Mouse (Mus musculus): ENCODE results near the gene Golgb1. TPM values are rescaled to one million over a fixed set of nuclear protein-coding genes. Genes with fewer than 3 reads are reported as not detected.
"Not testable (repeated sequence)": the region's sequence is repeated elsewhere in the genome, so short reads cannot be mapped to it uniquely, and the experiment has no call there.

Golgb1 gene
- polyA plus RNA-seq (2016; fragmentation: Nextera tagmentation; extraction: Ambion mirVana) = 76.0 and 80.5 TPM in 2 replicates

DNA sequence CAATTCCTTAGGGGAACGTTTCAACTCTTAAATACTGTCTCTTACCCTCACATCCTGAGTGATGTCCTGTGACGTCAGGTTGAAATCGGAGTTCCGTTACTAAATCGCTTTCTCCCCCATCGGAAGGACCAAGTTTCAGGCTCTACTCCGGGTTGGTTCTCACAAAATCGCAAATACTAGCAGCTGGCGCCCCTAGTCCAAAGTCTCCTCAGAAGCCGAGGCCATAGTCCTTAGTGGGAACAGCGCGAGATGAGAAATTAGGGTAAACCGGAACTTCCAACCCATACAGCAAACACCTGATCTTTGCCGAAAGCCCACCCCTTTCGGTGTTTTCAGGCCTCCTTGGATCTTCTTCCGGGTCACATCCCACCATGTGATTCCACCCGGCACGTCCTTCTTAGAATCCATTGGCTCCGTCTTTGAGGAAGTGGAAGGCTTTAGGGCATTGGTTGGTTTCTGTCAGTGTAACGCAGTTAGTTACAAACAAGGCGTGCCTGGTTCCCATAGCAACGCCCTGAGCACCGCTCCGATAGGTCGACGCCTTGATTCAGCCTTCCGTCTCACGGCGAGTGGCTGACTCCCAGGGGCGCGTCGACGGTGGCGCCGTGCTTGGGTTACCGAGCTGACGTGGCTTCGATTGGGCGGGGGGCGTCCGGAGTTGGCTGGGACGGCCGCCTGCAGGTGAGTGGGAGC is at the start of gene Golgb1, which contains the start of gene Eaf2:
Golgb1 (plus strand) TSS at position 558 of the 693 bp plus-strand sequence.
Eaf2 (minus strand) TSS at position 421 of the 693 bp plus-strand sequence.
- Histone ChIP-seq H3K4me3 (peak within 1 kb of the TSS; percentile 86), H3K27me3 (replicated peaks; ENCODE audit: low read depth, poor library complexity, severe bottlenecking) (no peaks in the 10 kb centered on the region), H3K9me3 (no peaks in the 10 kb centered on the region), H3K36me3 (replicated peaks) (peaks cover 32% of the 10 kb centered on the region), H3K4me1 (peaks cover 12% of the 10 kb centered on the region), H3K27ac (replicated peaks) (peak within 1 kb of the TSS; percentile 86)
- WGBS = under 1% methylated on average over 43 of the region's 43 CpGs
- DNase-seq (ENCODE audit: low spot score) = peak; percentile 95

DNA sequence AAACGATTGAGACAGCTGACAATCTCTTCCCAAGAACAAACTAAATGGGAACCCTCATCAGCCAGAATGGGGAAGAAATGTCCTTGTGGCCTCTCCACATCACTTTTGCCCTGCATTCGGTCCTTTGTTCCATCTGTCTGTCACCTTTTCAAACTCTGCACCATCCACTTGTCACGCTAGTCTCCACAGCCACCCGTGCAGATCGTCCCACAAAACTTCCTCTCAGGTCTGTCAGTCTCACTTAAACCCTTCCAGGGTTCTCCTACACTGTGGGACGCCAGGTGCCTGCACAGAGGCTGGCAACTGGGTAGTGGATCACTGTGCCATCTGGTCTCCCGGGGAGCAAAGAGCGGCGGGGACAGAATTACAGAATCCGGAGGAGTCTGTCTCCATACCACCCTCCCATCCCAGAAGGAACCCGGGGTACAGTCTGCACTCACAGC is 47.3 kb upstream of the Golgb1 start:
- DNase-seq (ENCODE audit: low spot score) = no peak
- H3K36me3 ChIP-seq (replicated peaks) = peaks cover 22% of the 10 kb centered on the region
- 3% methylated on average over 11 of the region's 11 CpGs for WGBS
- peaks cover 18% of the 10 kb centered on the region for H3K27me3 ChIP-seq (replicated peaks; ENCODE audit: low read depth, poor library complexity, severe bottlenecking)
- peaks cover 14% of the 10 kb centered on the region for H3K4me1 ChIP-seq
- no peaks in the 10 kb centered on the region for H3K9me3 ChIP-seq
- H3K4me3 ChIP-seq = peak overlapping the region; percentile 90
- H3K27ac ChIP-seq (replicated peaks) = peak overlapping the region; percentile 97; the same call in 1 of the 2 replicates

DNA sequence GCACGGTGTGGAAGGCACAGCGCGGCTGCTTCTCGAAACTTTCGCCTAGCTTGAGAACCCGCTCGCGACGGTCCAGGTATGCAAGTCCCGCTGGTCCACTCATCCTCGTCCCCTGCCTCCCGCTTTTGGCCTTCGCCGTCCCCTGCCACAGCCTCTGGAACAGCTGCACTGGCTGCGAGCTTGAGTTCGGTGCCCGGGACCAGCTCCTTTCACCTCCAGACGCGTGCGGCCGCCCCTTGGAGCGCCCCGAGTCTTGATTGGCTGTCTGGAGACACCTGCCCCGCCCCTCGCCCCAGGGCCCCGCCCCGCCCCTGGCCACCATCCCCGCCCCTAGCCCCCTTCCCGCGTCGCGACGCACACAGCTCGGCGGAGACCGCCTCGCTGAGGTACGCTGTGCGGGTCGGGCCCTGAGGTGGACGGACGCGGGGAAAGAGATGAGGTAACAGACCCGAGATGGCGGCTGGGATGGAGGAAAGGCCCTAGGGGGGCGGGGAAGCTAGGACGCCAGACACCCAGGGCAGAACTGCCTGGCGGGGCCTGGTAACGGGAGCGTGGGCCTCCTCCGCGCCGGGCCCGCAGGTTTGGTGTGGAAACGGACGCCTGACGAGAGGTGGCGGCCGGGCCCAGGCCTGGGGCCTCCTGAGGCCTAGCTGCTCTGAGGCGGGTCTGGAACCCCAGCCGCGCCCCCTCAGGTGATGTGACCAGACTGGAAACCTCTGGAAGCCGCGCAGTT is 46.7 kb upstream of the Golgb1 start, which contains the start of gene Iqcb1:
Iqcb1 (plus strand) TSS at position 332 of the 733 bp plus-strand sequence.
- H3K27ac ChIP-seq (replicated peaks) = peak within 1 kb of the TSS; percentile 97
- under 1% methylated on average over 64 of the region's 64 CpGs for WGBS
- H3K4me3 ChIP-seq = peak within 1 kb of the TSS; percentile 90
- H3K4me1 ChIP-seq = peaks cover 14% of the 10 kb centered on the region
- peaks cover 18% of the 10 kb centered on the region for H3K27me3 ChIP-seq (replicated peaks; ENCODE audit: low read depth, poor library complexity, severe bottlenecking)
- peaks cover 22% of the 10 kb centered on the region for H3K36me3 ChIP-seq (replicated peaks)
- no peaks in the 10 kb centered on the region for H3K9me3 ChIP-seq
- DNase-seq (ENCODE audit: low spot score) = peak; percentile 95

DNA sequence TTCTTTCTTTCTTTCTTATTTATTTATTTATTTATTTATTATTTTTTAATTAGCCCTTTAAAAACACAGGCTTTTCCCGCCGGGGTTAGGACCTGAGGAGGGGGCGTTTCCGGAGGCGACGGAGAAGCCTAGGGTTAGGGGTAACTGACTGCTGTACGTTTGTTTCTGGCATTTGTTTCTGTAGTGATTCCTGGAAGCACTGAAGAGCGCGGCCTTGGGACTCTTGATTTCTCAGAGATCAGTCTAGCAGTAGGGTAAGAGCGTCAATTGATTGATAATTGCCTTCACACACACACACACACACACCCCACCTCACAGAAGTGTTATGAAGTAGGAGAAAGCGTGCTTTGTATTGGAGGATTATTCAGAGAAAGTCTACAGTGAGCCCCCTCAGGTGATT is 46.1 kb upstream of the Golgb1 start:
- H3K4me1 ChIP-seq = peaks cover 14% of the 10 kb centered on the region
- no peaks in the 10 kb centered on the region for H3K9me3 ChIP-seq
- peak overlapping the region; percentile 97 for H3K27ac ChIP-seq (replicated peaks)
- H3K4me3 ChIP-seq = peak overlapping the region; percentile 90
- peaks cover 18% of the 10 kb centered on the region for H3K27me3 ChIP-seq (replicated peaks; ENCODE audit: low read depth, poor library complexity, severe bottlenecking)
- H3K36me3 ChIP-seq (replicated peaks) = peaks cover 26% of the 10 kb centered on the region
- 5% methylated on average over 11 of the region's 11 CpGs for WGBS
- no peak for DNase-seq (ENCODE audit: low spot score)

DNA sequence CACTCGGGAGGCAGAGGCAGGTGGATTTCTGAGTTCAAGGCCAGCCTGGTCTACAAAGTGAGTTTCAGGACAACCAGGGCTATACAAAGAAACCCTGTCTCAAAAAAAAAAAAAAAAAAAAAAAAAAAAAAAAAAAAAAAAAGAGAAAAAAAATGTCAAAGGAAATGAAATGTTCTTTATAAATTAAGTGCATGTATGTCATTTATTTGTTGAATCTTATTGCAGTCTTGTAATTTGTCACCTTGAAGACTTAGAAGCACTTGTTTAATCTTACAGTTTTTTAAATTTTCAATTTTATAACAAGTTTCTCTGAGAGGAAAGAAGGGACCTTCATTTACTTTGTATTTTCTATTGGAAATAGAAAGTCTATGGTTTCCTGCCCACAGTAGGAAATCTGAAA is 28.0 kb upstream of the Golgb1 start:
- H3K27me3 ChIP-seq (replicated peaks; ENCODE audit: low read depth, poor library complexity, severe bottlenecking); H3K27ac ChIP-seq (replicated peaks); H3K4me1 ChIP-seq; H3K9me3 ChIP-seq; H3K4me3 ChIP-seq; DNase-seq (ENCODE audit: low spot score): not testable (repeated sequence)
- H3K36me3 ChIP-seq (replicated peaks) = peaks cover 81% of the 10 kb centered on the region
- WGBS = 98% methylated on average over 1 of the region's 1 CpGs

DNA sequence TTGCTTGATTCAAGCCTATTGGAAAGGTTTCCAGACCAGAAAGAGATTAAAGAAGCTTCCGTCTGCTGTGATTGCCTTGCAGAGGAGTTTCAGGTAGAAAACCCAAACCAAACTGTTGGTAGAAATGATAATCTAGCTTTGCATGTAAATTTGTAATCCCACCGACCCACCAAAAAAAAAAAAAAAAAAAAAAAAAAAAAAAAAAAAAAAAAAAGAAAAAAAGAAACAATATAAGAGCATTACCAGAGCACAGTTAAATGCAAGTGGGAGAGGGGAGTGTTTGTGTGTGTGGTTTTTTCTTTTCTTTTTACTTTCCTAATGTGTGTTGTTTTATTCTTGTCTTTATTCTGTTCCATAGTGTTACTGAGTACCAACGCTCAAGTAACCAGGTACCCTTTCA is 23.7 kb upstream of the Golgb1 start:
- Histone ChIP-seq H3K27ac (replicated peaks) (no peak overlapping the region), H3K4me3 (no peak overlapping the region), H3K4me1 (no peaks in the 10 kb centered on the region), H3K36me3 (replicated peaks) (peaks cover 84% of the 10 kb centered on the region), H3K27me3 (replicated peaks; ENCODE audit: low read depth, poor library complexity, severe bottlenecking) (no peaks in the 10 kb centered on the region), H3K9me3 (no peaks in the 10 kb centered on the region)
- no peak for DNase-seq (ENCODE audit: low spot score)
- 93% methylated on average over 3 of the region's 3 CpGs for WGBS

DNA sequence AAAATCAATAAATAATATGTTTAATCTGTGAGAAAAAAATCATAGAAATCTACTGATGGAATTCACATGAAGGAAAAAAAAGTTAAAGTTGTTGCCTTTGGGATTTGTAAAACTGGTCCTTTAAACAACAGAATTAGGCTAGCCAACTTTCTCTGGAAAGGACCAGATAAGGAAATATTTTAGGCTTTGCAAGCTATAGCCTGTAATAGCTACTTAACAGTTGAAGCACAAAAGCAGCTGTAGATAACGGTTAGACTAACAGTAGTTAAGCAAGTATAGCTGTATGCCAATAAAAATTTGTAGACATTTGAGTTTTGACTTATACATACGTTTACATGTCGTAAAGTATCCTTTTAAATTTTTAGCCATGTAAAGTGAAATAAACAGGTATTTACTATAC is 11.4 kb upstream of the Golgb1 start:
- no peaks in the 10 kb centered on the region for H3K4me1 ChIP-seq
- WGBS = 96% methylated on average over 3 of the region's 3 CpGs
- no peak overlapping the region for H3K27ac ChIP-seq (replicated peaks)
- no peak for DNase-seq (ENCODE audit: low spot score)
- H3K9me3 ChIP-seq = no peaks in the 10 kb centered on the region
- no peak overlapping the region for H3K4me3 ChIP-seq
- H3K36me3 ChIP-seq (replicated peaks) = peaks cover 79% of the 10 kb centered on the region
- H3K27me3 ChIP-seq (replicated peaks; ENCODE audit: low read depth, poor library complexity, severe bottlenecking) = no peaks in the 10 kb centered on the region

DNA sequence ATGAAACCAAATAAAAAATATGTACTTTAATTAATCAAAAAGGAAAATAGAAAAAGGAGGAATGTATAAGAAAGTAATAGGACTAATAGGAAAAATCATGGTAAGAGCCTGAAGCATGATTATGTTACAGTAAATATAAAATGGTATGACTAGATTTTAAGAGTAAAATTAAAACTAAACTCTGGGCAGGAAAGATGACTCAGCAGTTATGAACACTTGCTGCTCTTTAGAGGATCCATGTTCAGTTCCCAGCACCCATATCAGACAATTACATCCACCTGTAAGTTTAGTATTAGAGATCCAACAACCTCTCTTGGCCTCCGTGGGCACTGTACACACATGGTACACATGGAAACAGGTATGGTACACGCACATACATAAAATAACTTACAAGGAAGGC is 5.5 kb upstream of the Golgb1 start:
- H3K27ac ChIP-seq (replicated peaks) = no peak overlapping the region
- no peaks in the 10 kb centered on the region for H3K27me3 ChIP-seq (replicated peaks; ENCODE audit: low read depth, poor library complexity, severe bottlenecking)
- H3K9me3 ChIP-seq = no peaks in the 10 kb centered on the region
- peaks cover 79% of the 10 kb centered on the region for H3K36me3 ChIP-seq (replicated peaks)
- peaks cover 7% of the 10 kb centered on the region for H3K4me1 ChIP-seq
- no peak overlapping the region for H3K4me3 ChIP-seq
- no peak for DNase-seq (ENCODE audit: low spot score)
- 96% methylated on average over 2 of the region's 2 CpGs for WGBS

DNA sequence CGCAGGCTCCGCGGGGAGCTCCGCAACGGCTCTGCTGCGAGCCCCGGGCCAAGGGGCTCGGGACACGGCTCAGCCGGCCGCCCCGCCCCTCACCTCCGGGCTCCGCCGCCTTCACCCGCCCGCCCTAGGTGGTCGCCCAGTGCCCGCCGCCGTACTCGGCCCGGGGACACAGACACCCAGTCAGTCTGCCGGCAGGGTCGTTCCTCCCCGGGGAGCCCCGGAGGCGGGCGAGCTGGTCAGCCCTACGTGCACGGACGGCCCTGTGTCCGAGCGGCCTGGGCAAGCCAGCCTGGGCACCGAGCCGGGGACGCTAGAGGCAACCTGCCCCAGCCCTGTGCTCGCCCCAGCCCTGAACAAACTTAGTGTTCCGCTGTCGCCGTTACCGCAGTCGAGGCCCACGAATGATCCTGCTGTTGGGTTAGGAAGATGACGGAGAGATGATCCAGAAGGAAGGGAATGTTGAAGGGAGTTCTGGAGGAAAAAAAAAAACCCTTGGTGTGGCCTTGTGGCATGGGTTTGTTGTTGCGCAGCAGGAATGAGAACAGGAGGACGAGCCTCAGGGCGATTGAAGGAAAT is 424 bp downstream of the Golgb1 start:
- Histone ChIP-seq H3K27ac (replicated peaks) (peak overlapping the region; percentile 86), H3K4me1 (peaks cover 12% of the 10 kb centered on the region), H3K4me3 (peak overlapping the region; percentile 86), H3K36me3 (replicated peaks) (peaks cover 26% of the 10 kb centered on the region), H3K9me3 (no peaks in the 10 kb centered on the region), H3K27me3 (replicated peaks; ENCODE audit: low read depth, poor library complexity, severe bottlenecking) (no peaks in the 10 kb centered on the region)
- under 1% methylated on average over 48 of the region's 48 CpGs for WGBS
- no peak for DNase-seq (ENCODE audit: low spot score)

DNA sequence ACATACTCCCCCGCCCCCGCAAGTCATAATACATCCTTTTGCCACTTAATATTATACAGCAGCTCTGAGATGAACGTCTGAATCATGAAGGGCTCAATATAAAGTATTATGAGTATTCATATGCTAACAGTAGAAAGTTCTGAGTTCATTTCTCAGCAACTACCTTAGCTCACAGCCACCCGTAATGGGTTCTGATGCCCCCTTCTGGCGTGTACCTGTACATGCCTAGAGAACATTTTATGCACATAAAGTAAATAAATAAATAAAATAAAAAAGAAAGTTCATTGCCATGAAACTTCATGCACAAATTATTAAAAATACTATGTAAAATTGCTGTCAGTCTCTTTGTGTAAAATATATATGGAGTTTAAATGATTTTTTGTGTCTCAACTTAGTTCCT is 2.4 kb downstream of the Golgb1 start:
- H3K4me1 ChIP-seq = peaks cover 12% of the 10 kb centered on the region
- no peaks in the 10 kb centered on the region for H3K27me3 ChIP-seq (replicated peaks; ENCODE audit: low read depth, poor library complexity, severe bottlenecking)
- H3K9me3 ChIP-seq = no peaks in the 10 kb centered on the region
- peaks cover 7% of the 10 kb centered on the region for H3K36me3 ChIP-seq (replicated peaks)
- no peak overlapping the region for H3K4me3 ChIP-seq
- H3K27ac ChIP-seq (replicated peaks) = no peak overlapping the region
- 79% methylated on average over 5 of the region's 5 CpGs for WGBS
- no peak for DNase-seq (ENCODE audit: low spot score)

DNA sequence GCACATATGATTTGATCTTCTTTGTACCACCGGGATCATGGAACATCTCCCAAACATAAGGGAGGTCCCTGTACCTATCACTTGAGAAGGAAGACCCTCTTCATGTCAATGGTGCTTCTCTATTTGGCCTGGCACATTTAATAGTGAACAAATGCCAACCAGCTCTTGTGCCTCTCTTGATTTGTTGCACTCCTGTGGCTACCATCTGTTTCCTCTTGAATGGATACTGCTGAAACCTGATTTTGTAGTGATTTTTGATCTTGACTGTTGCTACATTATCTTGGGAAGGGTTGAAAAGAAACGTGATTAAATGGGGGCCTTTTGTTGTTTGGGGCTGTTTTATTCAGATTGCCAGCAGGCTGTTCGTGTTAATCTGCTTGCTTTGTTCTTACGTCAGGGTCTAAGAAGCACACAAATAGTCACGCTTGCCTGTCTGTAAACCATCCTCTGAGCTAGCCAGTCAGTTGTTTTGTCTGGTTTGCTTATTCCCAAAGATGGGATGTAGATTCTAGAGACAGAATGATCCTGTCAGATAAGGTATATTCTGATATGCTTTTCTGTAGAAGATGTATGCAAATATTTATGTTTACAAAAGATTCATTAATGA is 7.9 kb downstream of the Golgb1 start:
- Histone ChIP-seq H3K27me3 (replicated peaks; ENCODE audit: low read depth, poor library complexity, severe bottlenecking) (no peaks in the 10 kb centered on the region), H3K9me3 (no peaks in the 10 kb centered on the region), H3K27ac (replicated peaks) (no peak overlapping the region), H3K4me1 (no peaks in the 10 kb centered on the region), H3K4me3 (no peak overlapping the region), H3K36me3 (replicated peaks) (peaks cover 26% of the 10 kb centered on the region)
- DNase-seq (ENCODE audit: low spot score) = no peak
- 66% methylated on average over 5 of the region's 5 CpGs for WGBS

DNA sequence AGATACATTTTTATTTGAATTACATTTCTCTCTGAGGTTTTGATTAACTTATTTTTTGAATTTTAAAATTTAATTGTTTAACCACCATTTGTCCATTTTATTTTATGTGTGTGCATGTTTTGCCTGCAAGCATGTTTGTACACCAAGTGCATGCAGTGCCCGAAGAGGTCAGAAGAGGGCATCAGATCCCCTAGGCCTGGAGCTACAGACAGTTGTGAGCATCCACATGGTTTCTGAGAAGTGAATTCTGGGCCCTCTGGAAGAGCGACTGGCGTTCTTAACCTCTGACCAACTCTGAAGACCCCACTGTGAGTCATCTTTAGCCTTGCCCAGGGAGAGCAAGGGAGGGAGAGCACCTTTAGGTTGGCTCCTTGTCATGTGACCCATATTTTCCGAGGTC is 9.9 kb downstream of the Golgb1 start:
- no peaks in the 10 kb centered on the region for H3K9me3 ChIP-seq
- H3K27ac ChIP-seq (replicated peaks) = no peak overlapping the region
- peak; percentile 45 for DNase-seq (ENCODE audit: low spot score)
- peaks cover 41% of the 10 kb centered on the region for H3K36me3 ChIP-seq (replicated peaks)
- WGBS = 79% methylated on average over 4 of the region's 4 CpGs
- H3K27me3 ChIP-seq (replicated peaks; ENCODE audit: low read depth, poor library complexity, severe bottlenecking) = no peaks in the 10 kb centered on the region
- no peaks in the 10 kb centered on the region for H3K4me1 ChIP-seq
- H3K4me3 ChIP-seq = no peak overlapping the region
